Mouse (Mus musculus) G1E (cell line): ENCODE data around the gene Elp5.

Experiments used
- CTCF ChIP-seq: IDR thresholded peaks from 2 replicates; pipeline ENCODE4 v1.5.1; 2012; ENCODE audit warnings: low read depth, low read length, inconsistent platforms, mixed read lengths
- GATA2 ChIP-seq: IDR thresholded peaks from 2 replicates; pipeline ENCODE4 v1.6.1; 2012; ENCODE audit warnings: low read depth, low read length, inconsistent platforms, borderline replicate concordance
- TAL1 ChIP-seq: conservative IDR thresholded peaks from 2 replicates; pipeline ENCODE4 v1.6.1; 2012; ENCODE audit warnings: low read depth, low read length, inconsistent platforms, mixed read lengths

GRCm38 (mm10) chr11:69981141-69981762 is 1.1 kb downstream of the Elp5 start, which contains the start of gene Ctdnep1:
- TF ChIP-seq GATA2 (no peak), CTCF (no peak), TAL1 (no peak)
